Mouse (Mus musculus): Measurements from ENCODE around the gene Ccdc158.

Ccdc158 gene

GRCm38 (mm10) chr5:92599030-92599429 is 76.0 kb downstream of the Ccdc158 start:
- no peak for DNase-seq (ENCODE audit: low read depth)

- DNase-seq (ENCODE audit: low read depth), result no peak
Measured at GRCm38 (mm10) chr5:92596865-92597264, 78.2 kb downstream of the Ccdc158 start.

- no peak for DNase-seq (ENCODE audit: low read depth)
Measured at GRCm38 (mm10) chr5:92595026-92595425, 80.0 kb downstream of the Ccdc158 start.

GRCm38 (mm10) chr5:92585932-92586331 is 89.1 kb downstream of the Ccdc158 start:
- no peak for DNase-seq (ENCODE audit: low read depth)

GRCm38 (mm10) chr5:92579559-92579958 is 95.5 kb downstream of the Ccdc158 start:
- no peak for DNase-seq (ENCODE audit: low read depth)

GRCm38 (mm10) chr5:92571232-92571631 is 103.8 kb downstream of the Ccdc158 start:
- no peak for DNase-seq (ENCODE audit: low read depth)

- DNase-seq (ENCODE audit: low read depth), result no peak
Measured at GRCm38 (mm10) chr5:92562002-92562401, 113.1 kb downstream of the Ccdc158 start.

- DNase-seq (ENCODE audit: low read depth), result no peak
Measured at GRCm38 (mm10) chr5:92560201-92560600, 114.9 kb downstream of the Ccdc158 start.
